Mouse (Mus musculus): ENCODE data around the gene Plcl2. TPM values are rescaled to one million over a fixed set of nuclear protein-coding genes. Genes with fewer than 3 reads are reported as not detected.
"Not testable (repeated sequence)": the region's sequence is repeated elsewhere in the genome, so short reads cannot be mapped to it uniquely, and the experiment has no call there.

Gene Plcl2
- polyA plus RNA-seq, 1 experiment from 2014 or later: 3.9 TPM

- Histone ChIP-seq H3K36me3 (ENCODE audit: control insufficient read depth, insufficient read depth) (peaks cover 2% of the 10 kb centered on the region; the same call in 1 of the 2 replicates), H3K9ac (ENCODE audit: low read length) (no peak overlapping the region), H3K27ac (ENCODE audit: low read length) (no peak overlapping the region), H3K27me3 (ENCODE audit: control insufficient read depth, insufficient read depth, low read length) (no peaks in the 10 kb centered on the region), H3K9me3 (replicated peaks; ENCODE audit: control insufficient read depth, low read length) (no peaks in the 10 kb centered on the region), H3K4me1 (ENCODE audit: control insufficient read depth, insufficient read depth, low read length) (peaks cover 16% of the 10 kb centered on the region), H3K4me2 (ENCODE audit: low read depth, low read length) (no peak overlapping the region), H3K4me3 (ENCODE audit: low read length) (no peak overlapping the region)
- no peak for ATAC-seq (replicated peaks; ENCODE audit: extremely low read depth, insufficient read depth, low FRiP score)
- 90% methylated on average over 1 of the region's 1 CpGs for whole genome bisulfite sequencing
These were observed 132.7 kb downstream of the Plcl2 start for GRCm38 (mm10) chr17:50641879-50642278.

GRCm38 (mm10) chr17:50643356-50643755 lies 134.2 kb downstream of the Plcl2 start:
- peak; percentile 85 for ATAC-seq (replicated peaks; ENCODE audit: extremely low read depth, insufficient read depth, low FRiP score)
- no peak overlapping the region for H3K9ac ChIP-seq (ENCODE audit: low read length)
- H3K36me3 ChIP-seq (ENCODE audit: control insufficient read depth, insufficient read depth): peaks cover 5% of the 10 kb centered on the region
- no peak overlapping the region for H3K4me3 ChIP-seq (ENCODE audit: low read length)
- peaks cover 16% of the 10 kb centered on the region for H3K4me1 ChIP-seq (ENCODE audit: control insufficient read depth, insufficient read depth, low read length)
- peak overlapping the region; percentile 64 for H3K27ac ChIP-seq (ENCODE audit: low read length)
- peak overlapping the region; percentile 28 for H3K4me2 ChIP-seq (ENCODE audit: low read depth, low read length)
- no peaks in the 10 kb centered on the region for H3K27me3 ChIP-seq (ENCODE audit: control insufficient read depth, insufficient read depth, low read length)
- 26% methylated on average over 6 of the region's 6 CpGs for WGBS
- peaks cover 5% of the 10 kb centered on the region; the same call in 1 of the 2 replicates for H3K9me3 ChIP-seq (replicated peaks; ENCODE audit: control insufficient read depth, low read length)

- Histone ChIP-seq H3K9me3 (replicated peaks; ENCODE audit: control insufficient read depth, low read length) (peaks cover 8% of the 10 kb centered on the region), H3K9ac (ENCODE audit: low read length) (no peak overlapping the region), H3K4me1 (ENCODE audit: control insufficient read depth, insufficient read depth, low read length) (peaks cover 16% of the 10 kb centered on the region), H3K27me3 (ENCODE audit: control insufficient read depth, insufficient read depth, low read length) (no peaks in the 10 kb centered on the region), H3K4me3 (ENCODE audit: low read length) (no peak overlapping the region), H3K27ac (ENCODE audit: low read length) (peak overlapping the region; percentile 64), H3K4me2 (ENCODE audit: low read depth, low read length) (peak overlapping the region; percentile 23), H3K36me3 (ENCODE audit: control insufficient read depth, insufficient read depth) (peaks cover 9% of the 10 kb centered on the region)
- 29% methylated on average over 6 of the region's 6 CpGs for WGBS
- no peak for ATAC-seq (replicated peaks; ENCODE audit: extremely low read depth, insufficient read depth, low FRiP score)
These were observed 134.8 kb downstream of the Plcl2 start for GRCm38 (mm10) chr17:50643989-50644388.

- H3K4me3 ChIP-seq (ENCODE audit: low read length); ATAC-seq (replicated peaks; ENCODE audit: extremely low read depth, insufficient read depth, low FRiP score); H3K27me3 ChIP-seq (ENCODE audit: control insufficient read depth, insufficient read depth, low read length); H3K9me3 ChIP-seq (replicated peaks; ENCODE audit: control insufficient read depth, low read length); H3K9ac ChIP-seq (ENCODE audit: low read length); H3K4me2 ChIP-seq (ENCODE audit: low read depth, low read length); H3K36me3 ChIP-seq (ENCODE audit: control insufficient read depth, insufficient read depth); H3K27ac ChIP-seq (ENCODE audit: low read length): not testable (repeated sequence)
- peaks cover 11% of the 10 kb centered on the region for H3K4me1 ChIP-seq (ENCODE audit: control insufficient read depth, insufficient read depth, low read length)
- WGBS: 91% methylated on average over 4 of the region's 4 CpGs
These were observed 138.9 kb downstream of the Plcl2 start for GRCm38 (mm10) chr17:50648141-50648540.

- no peak for ATAC-seq (replicated peaks; ENCODE audit: extremely low read depth, insufficient read depth, low FRiP score)
- 92% methylated on average over 6 of the region's 6 CpGs for WGBS
- H3K9ac ChIP-seq (ENCODE audit: low read length): no peak overlapping the region
These were observed 139.7 kb downstream of the Plcl2 start for GRCm38 (mm10) chr17:50648757-50649419.

GRCm38 (mm10) chr17:50650535-50651223 lies 141.5 kb downstream of the Plcl2 start:
- no peak overlapping the region for H3K9ac ChIP-seq (ENCODE audit: low read length)
- H3K9me3 ChIP-seq (replicated peaks; ENCODE audit: control insufficient read depth, low read length): peaks cover 8% of the 10 kb centered on the region
- no peak overlapping the region for H3K4me2 ChIP-seq (ENCODE audit: low read depth, low read length)
- H3K27me3 ChIP-seq (ENCODE audit: control insufficient read depth, insufficient read depth, low read length): no peaks in the 10 kb centered on the region
- H3K4me1 ChIP-seq (ENCODE audit: control insufficient read depth, insufficient read depth, low read length): peaks cover 12% of the 10 kb centered on the region
- no peak overlapping the region for H3K27ac ChIP-seq (ENCODE audit: low read length)
- no peak overlapping the region for H3K4me3 ChIP-seq (ENCODE audit: low read length)
- 91% methylated on average over 14 of the region's 14 CpGs for WGBS
- no peak for ATAC-seq (replicated peaks; ENCODE audit: extremely low read depth, insufficient read depth, low FRiP score)
- H3K36me3 ChIP-seq (ENCODE audit: control insufficient read depth, insufficient read depth): peaks cover 9% of the 10 kb centered on the region

More at GRCm38 (mm10) chr17:50648757-50649419, 139.7 kb downstream of the Plcl2 start:
- H3K4me2 ChIP-seq (ENCODE audit: low read depth, low read length): no peak overlapping the region
- no peak overlapping the region for H3K27ac ChIP-seq (ENCODE audit: low read length)
- peaks cover 8% of the 10 kb centered on the region for H3K9me3 ChIP-seq (replicated peaks; ENCODE audit: control insufficient read depth, low read length)
- peaks cover 9% of the 10 kb centered on the region for H3K36me3 ChIP-seq (ENCODE audit: control insufficient read depth, insufficient read depth)
- peaks cover 4% of the 10 kb centered on the region for H3K4me1 ChIP-seq (ENCODE audit: control insufficient read depth, insufficient read depth, low read length)
- no peaks in the 10 kb centered on the region for H3K27me3 ChIP-seq (ENCODE audit: control insufficient read depth, insufficient read depth, low read length)
- no peak overlapping the region for H3K4me3 ChIP-seq (ENCODE audit: low read length)

- Histone ChIP-seq H3K4me2 (ENCODE audit: low read depth, low read length) (no peak overlapping the region), H3K4me1 (ENCODE audit: control insufficient read depth, insufficient read depth, low read length) (peaks cover 12% of the 10 kb centered on the region), H3K36me3 (ENCODE audit: control insufficient read depth, insufficient read depth) (peaks cover 3% of the 10 kb centered on the region; the same call in 1 of the 2 replicates), H3K9ac (ENCODE audit: low read length) (no peak overlapping the region), H3K27ac (ENCODE audit: low read length) (peak overlapping the region; percentile 71), H3K27me3 (ENCODE audit: control insufficient read depth, insufficient read depth, low read length) (no peaks in the 10 kb centered on the region), H3K9me3 (replicated peaks; ENCODE audit: control insufficient read depth, low read length) (peaks cover 3% of the 10 kb centered on the region; the same call in 1 of the 2 replicates), H3K4me3 (ENCODE audit: low read length) (no peak overlapping the region)
- WGBS: 43% methylated on average over 5 of the region's 5 CpGs
- peak; percentile 62; the same call in 1 of the 2 replicates for ATAC-seq (replicated peaks; ENCODE audit: extremely low read depth, insufficient read depth, low FRiP score)
These were observed 145.7 kb downstream of the Plcl2 start for GRCm38 (mm10) chr17:50654741-50655415.

GRCm38 (mm10) chr17:50655416-50655776 lies 146.2 kb downstream of the Plcl2 start:
- Histone ChIP-seq H3K4me3 (ENCODE audit: low read length) (no peak overlapping the region), H3K27me3 (ENCODE audit: control insufficient read depth, insufficient read depth, low read length) (no peaks in the 10 kb centered on the region), H3K9me3 (replicated peaks; ENCODE audit: control insufficient read depth, low read length) (peaks cover 5% of the 10 kb centered on the region; the same call in 1 of the 2 replicates), H3K4me1 (ENCODE audit: control insufficient read depth, insufficient read depth, low read length) (peaks cover 12% of the 10 kb centered on the region), H3K4me2 (ENCODE audit: low read depth, low read length) (no peak overlapping the region), H3K36me3 (ENCODE audit: control insufficient read depth, insufficient read depth) (peaks cover 3% of the 10 kb centered on the region; the same call in 1 of the 2 replicates), H3K9ac (ENCODE audit: low read length) (no peak overlapping the region), H3K27ac (ENCODE audit: low read length) (peak overlapping the region; percentile 71)
- ATAC-seq (replicated peaks; ENCODE audit: extremely low read depth, insufficient read depth, low FRiP score): peak; percentile 83; the same call in 1 of the 2 replicates
- 19% methylated on average over 4 of the region's 4 CpGs for WGBS

GRCm38 (mm10) chr17:50657321-50657720 lies 148.1 kb downstream of the Plcl2 start:
- H3K4me2 ChIP-seq (ENCODE audit: low read depth, low read length): no peak overlapping the region
- H3K27me3 ChIP-seq (ENCODE audit: control insufficient read depth, insufficient read depth, low read length): no peaks in the 10 kb centered on the region
- peaks cover 12% of the 10 kb centered on the region for H3K4me1 ChIP-seq (ENCODE audit: control insufficient read depth, insufficient read depth, low read length)
- peaks cover 5% of the 10 kb centered on the region; the same call in 1 of the 2 replicates for H3K9me3 ChIP-seq (replicated peaks; ENCODE audit: control insufficient read depth, low read length)
- H3K4me3 ChIP-seq (ENCODE audit: low read length): no peak overlapping the region
- H3K9ac ChIP-seq (ENCODE audit: low read length): no peak overlapping the region
- no peak overlapping the region for H3K27ac ChIP-seq (ENCODE audit: low read length)
- ATAC-seq (replicated peaks; ENCODE audit: extremely low read depth, insufficient read depth, low FRiP score): no peak
- peaks cover 3% of the 10 kb centered on the region; the same call in 1 of the 2 replicates for H3K36me3 ChIP-seq (ENCODE audit: control insufficient read depth, insufficient read depth)
